Mouse (Mus musculus) C2C12 (cell line): Measurements from ENCODE around the gene Etl4. TPM values are rescaled to one million over a fixed set of nuclear protein-coding genes. Genes with fewer than 3 reads are reported as not detected.

Experiments
- H3K27me3 ChIP-seq: one replicate; pipeline ENCODE4 v1.6.1; 2011; ENCODE audit not compliant: control insufficient read depth, insufficient read depth, insufficient read length
- H3K36me3 ChIP-seq: one replicate; pipeline ENCODE4 v1.6.1; 2011; ENCODE audit not compliant: control insufficient read depth, insufficient read depth
- H3K4me3 ChIP-seq: one replicate; pipeline ENCODE4 v1.5.1; 2011; ENCODE audit warnings: mild to moderate bottlenecking, control low read depth; ENCODE audit not compliant: poor library complexity, insufficient read depth, severe bottlenecking
- H3K79me2 ChIP-seq: one replicate; pipeline ENCODE4 v1.6.1; 2011; ENCODE audit not compliant: control insufficient read depth, insufficient read depth
- H3K79me3 ChIP-seq: one replicate; pipeline ENCODE4 v1.6.1; 2011; ENCODE audit warnings: low read depth, control low read depth
- H3ac ChIP-seq: one replicate; pipeline ENCODE3; 2011; ENCODE audit warnings: low read depth; ENCODE audit not compliant: control insufficient read depth, insufficient read length
- CEBPB ChIP-seq: IDR thresholded peaks from one replicate; pipeline ENCODE4 v1.6.1; 2011; ENCODE audit warnings: low read depth, mild to moderate bottlenecking, control low read depth, moderate library complexity
- CTCF ChIP-seq: IDR thresholded peaks from one replicate; pipeline ENCODE4 v1.5.1; 2011; ENCODE audit not compliant: control insufficient read depth, insufficient read depth, insufficient read length
- FOSL1 ChIP-seq: IDR thresholded peaks from one replicate; pipeline ENCODE4 v1.8.0; 2011; ENCODE audit warnings: mild to moderate bottlenecking, low read length; ENCODE audit not compliant: poor library complexity, insufficient read depth, severe bottlenecking
- MAX ChIP-seq: IDR thresholded peaks from one replicate; pipeline ENCODE4 v1.6.1; 2011; ENCODE audit warnings: mild to moderate bottlenecking, control low read depth
- MYOD1 ChIP-seq: IDR thresholded peaks from one replicate; pipeline ENCODE4 v1.6.1; 2011; ENCODE audit warnings: low read depth; ENCODE audit not compliant: control insufficient read depth, insufficient read length
- MYOG ChIP-seq: IDR thresholded peaks from one replicate; pipeline ENCODE4 v1.6.1; 2011; ENCODE audit not compliant: control insufficient read depth, insufficient read length; ENCODE audit errors: extremely low read depth
- USF1 ChIP-seq: IDR thresholded peaks from one replicate; pipeline ENCODE4 v1.6.1; 2011; ENCODE audit warnings: low read depth, mild to moderate bottlenecking, control low read depth, moderate library complexity
- polyA plus RNA-seq: library from polyadenylated mRNA; unstranded; fragments of >200 nt; fragmentation: generic; extraction: Trizol; gene quantifications from one replicate; pipeline ENCODE4 v1.2.1, GENCODE M21; 2012; ENCODE audit warnings: missing spikeins

Etl4 gene
- polyA plus RNA-seq, 1 experiment, result 3.9 TPM

DNA sequence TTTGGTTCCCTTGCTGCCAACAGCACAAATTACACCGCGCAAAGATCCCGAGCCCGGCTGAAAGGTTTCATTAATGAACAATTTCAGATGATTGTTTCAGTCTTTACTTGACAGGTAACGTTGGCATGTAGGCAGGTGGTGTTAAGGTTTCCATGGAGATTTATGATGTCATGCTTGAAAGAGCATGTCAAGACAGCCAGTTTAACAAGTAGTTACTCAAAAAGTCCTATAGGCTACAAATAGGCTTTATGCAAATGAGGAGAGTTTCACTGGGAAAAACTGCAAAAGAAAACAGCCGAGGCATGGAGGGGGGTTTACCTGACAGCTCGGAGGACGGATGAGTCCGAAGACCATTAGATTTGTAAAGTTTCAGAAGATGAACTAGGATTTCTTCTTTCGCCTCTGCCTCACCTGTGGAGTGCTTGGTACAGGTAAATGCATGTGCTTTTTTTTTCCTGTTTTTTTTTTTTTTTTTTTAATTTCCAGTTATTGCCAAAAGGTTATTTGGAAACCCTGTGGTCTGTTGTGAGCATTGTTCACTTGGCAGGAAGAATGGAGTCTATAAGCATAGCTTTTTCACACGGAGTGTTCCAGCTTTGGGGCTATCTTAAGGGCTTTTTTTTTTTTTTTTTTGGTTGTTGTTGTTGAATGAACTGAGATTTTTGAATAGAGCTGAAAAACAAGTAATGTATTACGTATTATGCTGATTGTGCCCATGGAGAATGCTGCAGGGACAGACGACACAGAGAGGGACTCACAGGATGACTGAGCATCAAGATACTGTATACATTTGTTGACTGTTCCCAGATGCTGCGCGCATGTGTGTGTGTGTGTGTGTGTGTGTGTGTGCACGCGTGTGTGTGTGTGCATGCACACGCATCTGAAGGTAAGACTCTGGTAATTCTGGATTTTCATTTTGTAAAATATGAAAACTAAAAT lies 638.4 kb downstream of the Etl4 start:
- Histone ChIP-seq H3K36me3 (no peaks in the 10 kb centered on the region), H3K27me3 (no peaks in the 10 kb centered on the region), H3ac (no peak overlapping the region), H3K79me3 (no peaks in the 10 kb centered on the region), H3K4me3 (no peak overlapping the region), H3K79me2 (no peaks in the 10 kb centered on the region)
- TF ChIP-seq FOSL1 (no peak), USF1 (no peak), CTCF (no peak), CEBPB (no peak), MYOD1 (no peak), MYOG (no peak), MAX (no peak)

DNA sequence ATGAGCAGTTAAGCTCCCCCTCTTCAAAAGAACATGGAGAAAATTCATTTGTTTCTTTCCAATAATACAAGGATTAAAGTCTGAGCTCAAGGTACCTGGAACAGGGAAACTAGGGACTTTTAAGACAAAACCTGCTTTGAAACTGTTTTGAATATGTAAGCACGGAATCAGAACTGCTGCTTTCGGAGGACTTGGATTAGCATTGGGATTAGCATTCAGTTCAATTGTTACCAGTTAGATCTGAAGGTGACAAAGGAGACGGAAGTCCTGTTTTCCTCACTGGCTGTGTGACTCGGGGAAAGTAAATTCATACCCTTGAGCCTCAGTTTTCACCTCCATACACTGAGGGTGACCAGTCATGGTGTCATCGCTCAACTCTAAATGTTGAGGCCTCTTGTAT lies 639.5 kb downstream of the Etl4 start:
- Histone ChIP-seq H3K27me3 (no peaks in the 10 kb centered on the region), H3ac (no peak overlapping the region), H3K79me3 (no peaks in the 10 kb centered on the region), H3K4me3 (no peak overlapping the region), H3K79me2 (no peaks in the 10 kb centered on the region), H3K36me3 (no peaks in the 10 kb centered on the region)
- TF ChIP-seq FOSL1 (no peak), CEBPB (no peak), USF1 (no peak), MYOG (no peak), CTCF (no peak), MYOD1 (no peak), MAX (no peak)

DNA sequence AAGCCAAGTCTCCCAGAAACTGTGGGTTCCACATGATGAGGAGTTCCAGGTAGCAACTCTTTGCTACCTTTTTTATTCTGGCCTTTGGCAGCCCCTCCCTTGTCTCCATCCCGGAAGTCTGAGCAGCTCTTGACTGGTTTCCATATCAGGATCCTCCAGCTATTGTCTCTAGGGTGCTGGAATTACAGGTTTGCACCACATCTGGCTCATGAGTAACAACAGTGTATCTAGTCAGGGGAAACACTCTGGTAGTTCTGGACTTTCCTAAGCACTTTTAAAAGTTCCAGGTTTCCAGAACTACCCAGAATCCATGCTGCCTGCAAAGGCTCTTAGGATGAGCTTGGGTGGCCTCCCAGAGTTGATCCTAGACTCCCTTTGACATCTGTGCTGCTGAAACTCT lies 640.4 kb downstream of the Etl4 start:
- no peaks in the 10 kb centered on the region for H3K79me3 ChIP-seq
- H3K36me3 ChIP-seq, result no peaks in the 10 kb centered on the region
- TF ChIP-seq FOSL1 (no peak), CTCF (no peak), CEBPB (no peak), MAX (no peak), MYOG (no peak), USF1 (no peak), MYOD1 (no peak)
- no peaks in the 10 kb centered on the region for H3K27me3 ChIP-seq
- no peak overlapping the region for H3ac ChIP-seq
- no peaks in the 10 kb centered on the region for H3K79me2 ChIP-seq
- H3K4me3 ChIP-seq, result no peak overlapping the region

DNA sequence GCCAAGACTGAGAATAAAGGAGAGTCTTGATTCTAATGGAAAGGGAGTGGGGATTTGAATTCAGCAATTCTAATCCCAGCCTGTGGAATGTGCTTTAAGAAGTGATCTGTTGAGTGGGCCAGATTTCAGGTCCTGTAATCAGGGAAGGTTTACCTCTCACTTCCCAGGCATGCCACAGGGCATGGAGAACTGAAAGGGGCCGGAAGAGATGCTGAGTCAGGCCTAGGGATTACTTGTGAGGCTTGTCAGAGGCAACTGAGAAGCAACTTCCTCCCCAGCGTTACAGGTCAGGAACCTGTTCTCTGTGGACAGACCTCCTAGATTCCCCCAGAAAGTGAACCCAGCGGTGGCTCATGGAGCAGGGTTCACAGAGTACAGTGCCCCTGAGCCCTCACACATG lies 646.1 kb downstream of the Etl4 start:
- no peaks in the 10 kb centered on the region for H3K79me3 ChIP-seq
- no peaks in the 10 kb centered on the region for H3K36me3 ChIP-seq
- H3K27me3 ChIP-seq, result no peaks in the 10 kb centered on the region
- no peaks in the 10 kb centered on the region for H3K79me2 ChIP-seq
- H3ac ChIP-seq, result no peak overlapping the region
- TF ChIP-seq USF1, result no peak
- no peak for TF ChIP-seq MYOD1
- TF ChIP-seq MAX, result no peak
- TF ChIP-seq FOSL1, result no peak
- no peak for TF ChIP-seq CEBPB
- no peak for TF ChIP-seq MYOG
- TF ChIP-seq CTCF, result no peak
- H3K4me3 ChIP-seq, result no peak overlapping the region

DNA sequence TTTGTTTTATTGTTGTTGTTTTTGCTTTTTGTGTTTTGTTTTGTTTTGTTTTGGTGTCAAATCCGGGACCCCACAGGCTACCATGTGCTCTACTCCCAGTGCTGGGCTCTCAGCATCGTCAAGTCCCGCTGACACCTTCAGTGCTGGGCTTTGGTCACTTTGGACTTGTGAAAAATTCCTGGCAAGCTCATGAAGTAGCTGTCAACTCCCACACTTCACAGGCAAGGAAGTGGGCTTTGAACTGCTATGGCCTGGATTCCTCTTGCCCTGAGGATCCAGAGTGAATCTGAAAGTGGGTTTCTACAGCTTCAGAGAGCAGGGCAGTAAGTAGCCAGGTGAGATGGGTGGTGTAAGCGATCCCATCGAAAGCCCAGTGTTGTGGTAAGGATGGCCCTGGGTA lies 649.5 kb downstream of the Etl4 start:
- H3K79me3 ChIP-seq, result no peaks in the 10 kb centered on the region
- TF ChIP-seq CTCF (no peak), MYOD1 (no peak), USF1 (no peak), MAX (no peak), MYOG (no peak), FOSL1 (no peak), CEBPB (no peak)

More for the DNA sequence above, 649.5 kb downstream of the Etl4 start:
- H3K27me3 ChIP-seq, result no peaks in the 10 kb centered on the region
- no peaks in the 10 kb centered on the region for H3K36me3 ChIP-seq
- H3K79me2 ChIP-seq, result no peaks in the 10 kb centered on the region
- H3K4me3 ChIP-seq, result no peak overlapping the region
- H3ac ChIP-seq, result no peak overlapping the region
